Mouse (Mus musculus) frontal cortex, postnatal 36 days (tissue): ENCODE results near the gene F7.

Experiments
- DNase-seq, 2 experiments: peaks; one replicate each; pipeline ENCODE4 v3.0.0; 2022; ENCODE audit warnings: low spot score in 2 of 2

The F7 gene

DNA sequence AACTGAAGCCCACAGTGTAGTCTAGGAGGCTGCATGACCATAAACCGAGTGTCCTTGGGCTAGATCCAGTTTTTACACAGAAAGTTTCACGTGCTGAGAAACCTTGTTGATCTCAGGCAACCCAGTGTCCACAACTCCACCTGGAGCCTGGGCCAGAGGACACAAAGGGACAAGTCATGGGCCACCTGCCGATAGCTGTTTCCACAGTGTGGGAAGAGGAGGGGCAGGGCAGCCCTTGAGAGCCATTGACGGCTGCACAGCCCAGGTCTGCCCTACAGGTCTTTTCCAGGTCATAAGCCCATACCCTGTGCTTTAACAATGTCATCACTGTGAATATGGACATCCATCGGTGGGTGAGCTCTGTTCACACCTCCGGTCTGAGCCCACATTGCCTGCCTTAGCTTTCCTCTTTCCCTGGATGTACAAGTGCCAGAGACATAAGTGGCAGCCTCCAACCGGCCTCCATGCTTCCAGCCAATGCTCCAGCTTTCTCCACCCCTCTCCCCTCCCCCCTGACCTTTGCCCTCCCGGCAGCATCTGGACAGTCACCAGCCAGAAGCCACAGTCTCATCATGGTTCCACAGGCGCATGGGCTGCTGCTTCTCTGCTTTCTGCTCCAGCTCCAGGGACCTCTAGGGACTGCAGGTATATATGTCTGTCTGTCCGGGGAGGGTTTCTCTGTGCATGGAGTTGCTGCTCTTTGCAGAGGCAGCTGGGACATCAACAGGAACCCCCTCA, at the start of gene F7:
Gene F7 (plus strand): TSS at position 548 of the 738 bp plus-strand sequence.
- no peak for DNase-seq

GRCm38 (mm10) chr8:12976290-12976689, 49.5 kb upstream of the F7 start:
- DNase-seq = no peak

- DNase-seq = no peak
These were observed 49.1 kb upstream of the F7 start for GRCm38 (mm10) chr8:12976723-12977122.

DNA sequence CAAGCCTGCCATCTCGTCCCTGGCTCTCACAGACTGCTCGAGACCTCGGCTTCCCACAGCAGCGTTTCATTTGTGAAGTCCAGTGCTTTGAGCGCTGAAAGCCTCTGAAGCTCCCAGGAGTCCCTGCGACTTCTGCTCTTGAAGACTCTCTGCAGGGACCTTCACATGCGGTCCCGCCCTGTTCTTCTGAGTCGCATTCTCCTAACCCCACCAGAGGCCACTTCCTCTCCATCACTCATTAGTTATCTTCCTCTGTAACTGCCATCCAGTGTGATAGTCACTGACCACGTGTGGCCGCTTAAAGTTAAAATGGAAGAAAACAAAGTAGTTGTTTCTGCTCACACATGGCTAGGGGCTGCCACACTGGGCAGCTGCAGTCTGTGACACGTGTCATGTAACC, 48.5 kb upstream of the F7 start:
- no peak for DNase-seq

DNA sequence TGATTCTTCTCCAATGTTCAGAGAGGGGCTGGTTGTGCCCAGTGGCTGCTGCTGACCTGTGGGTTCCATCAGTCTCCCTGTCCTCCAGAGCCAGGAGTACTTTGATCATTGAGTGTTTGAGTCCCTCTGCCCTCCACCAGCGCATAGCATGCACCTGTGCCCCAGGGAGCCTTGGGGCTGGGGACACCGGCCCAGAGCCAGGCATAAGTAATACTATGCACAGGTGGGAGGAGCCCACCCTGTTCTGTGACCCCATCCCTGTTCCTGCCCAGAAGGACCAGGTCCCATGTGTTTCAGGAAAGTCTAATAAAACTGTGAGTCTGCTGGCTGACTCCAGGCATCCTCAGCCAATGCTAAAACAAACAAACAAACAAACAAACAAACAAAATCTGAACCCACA, 47.5 kb upstream of the F7 start:
- no peak for DNase-seq

DNA sequence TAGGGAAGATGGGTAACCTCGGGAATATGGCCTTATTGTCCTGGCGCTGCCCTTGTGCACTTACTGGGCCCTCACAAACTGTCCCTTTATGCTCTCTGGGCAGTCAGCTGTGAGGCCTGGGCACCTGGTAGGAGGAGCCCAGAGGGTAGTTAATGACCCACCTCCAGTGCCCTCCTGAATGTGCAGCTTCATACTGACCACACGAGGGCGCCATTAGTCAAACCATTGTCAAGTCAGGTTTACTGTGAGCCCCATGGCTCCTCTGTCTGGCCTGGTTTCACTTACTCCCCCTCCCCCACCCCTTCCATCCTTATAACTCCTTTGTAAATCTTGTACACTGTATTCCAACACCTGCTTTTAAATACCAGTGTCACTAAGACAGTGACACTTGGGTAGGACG, 47.1 kb upstream of the F7 start:
- DNase-seq = no peak

- DNase-seq = peak; percentile 86 to 94
These were observed 42.0 kb upstream of the F7 start for GRCm38 (mm10) chr8:12983681-12984467.

GRCm38 (mm10) chr8:12984601-12985243, 41.1 kb upstream of the F7 start:
- no peak for DNase-seq

DNA sequence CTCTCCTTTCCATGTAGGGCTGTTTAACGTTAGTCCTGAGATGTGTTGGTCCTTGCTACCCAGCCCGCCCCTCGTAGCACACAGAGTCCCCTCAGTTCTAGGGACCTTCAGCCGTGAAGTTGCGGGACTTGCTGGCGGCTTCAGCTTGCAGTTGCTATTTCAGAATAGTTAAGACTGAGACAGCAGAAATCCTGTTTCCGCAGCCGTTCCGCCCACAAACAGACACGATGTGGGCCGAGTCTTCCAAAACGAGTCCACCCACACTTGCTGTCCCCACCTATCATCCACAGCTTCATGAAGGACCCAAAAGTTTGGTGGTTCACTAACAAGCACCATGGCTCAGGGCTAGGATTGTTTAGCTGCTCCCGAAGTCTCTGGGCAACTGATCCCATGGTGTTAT, 40.6 kb upstream of the F7 start:
- peak; percentile 73 to 86 for DNase-seq

GRCm38 (mm10) chr8:12987571-12987970, 38.3 kb upstream of the F7 start:
- peak; percentile 82 to 88 for DNase-seq

DNA sequence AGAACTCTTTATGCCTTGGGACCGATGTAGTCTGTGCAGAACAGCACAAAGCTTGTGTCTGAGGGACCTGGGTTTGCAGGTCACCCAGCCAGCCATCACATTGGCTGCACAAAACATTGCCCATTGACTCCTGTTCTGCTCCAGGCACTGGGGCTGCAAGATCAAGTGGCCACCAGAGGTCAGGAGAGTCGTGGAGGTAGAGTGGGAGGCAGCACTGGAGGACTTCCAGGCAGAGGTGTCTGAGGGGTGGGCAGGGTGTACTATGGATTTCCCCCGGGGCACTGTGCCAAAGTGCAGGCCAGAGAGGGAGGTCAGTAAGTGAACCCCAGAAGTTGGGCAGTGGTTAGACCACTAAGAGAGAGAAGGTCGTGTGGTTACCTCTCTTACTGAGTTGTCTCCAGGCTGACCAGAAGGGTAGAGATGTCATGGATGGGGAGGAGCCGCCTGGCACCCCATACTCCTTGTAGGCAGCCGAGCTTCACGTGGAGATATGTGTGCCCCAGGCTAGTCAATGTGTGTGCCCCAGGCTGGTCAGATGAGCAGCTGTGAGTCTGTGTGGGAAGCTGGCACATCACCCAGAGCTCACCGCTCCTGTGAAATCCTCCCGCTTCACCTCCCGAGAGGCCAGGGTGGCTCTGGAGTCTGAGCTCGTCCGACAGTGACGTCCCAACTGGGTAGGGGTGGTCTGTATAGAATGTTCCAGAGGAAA, 37.0 kb upstream of the F7 start:
- no peak for DNase-seq

- no peak for DNase-seq
These were observed 34.4 kb upstream of the F7 start for GRCm38 (mm10) chr8:12991411-12991810.

GRCm38 (mm10) chr8:12994468-12994867, 31.4 kb upstream of the F7 start:
- no peak for DNase-seq

DNA sequence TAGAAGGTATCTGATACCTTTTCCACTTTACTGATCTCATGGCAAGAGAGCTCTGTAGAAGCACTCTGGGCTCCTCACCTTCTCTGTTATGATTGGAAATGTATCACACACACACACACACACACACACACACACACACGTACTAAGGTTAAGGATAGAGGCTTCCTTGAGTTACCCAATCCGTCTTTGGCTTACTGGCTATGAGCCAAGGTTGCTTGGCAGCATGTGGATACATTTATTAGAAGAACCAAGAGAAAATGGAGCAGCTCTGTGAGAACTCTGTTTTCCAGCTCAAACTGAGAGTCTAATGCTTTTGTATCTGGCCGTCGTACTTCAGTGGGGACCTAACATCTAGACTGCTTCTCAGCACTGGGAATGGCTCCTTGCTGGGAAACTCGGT, 30.4 kb upstream of the F7 start:
- DNase-seq = peak in 1 of 2 experiments; percentile 41

DNA sequence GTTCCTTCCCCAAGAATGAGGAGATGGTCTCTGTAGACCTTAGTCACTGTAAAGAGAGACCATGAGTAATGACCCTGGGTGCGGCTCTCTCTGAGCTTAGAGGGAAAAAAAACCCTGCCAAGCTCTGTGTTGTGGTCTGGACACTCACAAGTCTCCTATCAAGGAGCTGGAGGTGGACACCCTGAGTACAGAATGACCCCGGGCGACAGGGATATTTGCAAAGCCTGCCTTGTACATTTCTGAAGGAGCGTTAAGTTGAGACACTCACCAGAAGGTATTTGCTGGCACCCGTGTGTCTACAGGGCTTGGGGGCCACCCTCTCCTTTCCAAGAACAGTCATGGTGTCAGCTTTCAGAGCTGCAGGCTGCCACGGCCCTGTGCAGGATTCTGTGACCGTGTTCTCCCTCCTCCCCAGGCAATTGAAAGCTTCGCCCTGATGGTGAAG, 29.0 kb upstream of the F7 start:
- DNase-seq = no peak

DNA sequence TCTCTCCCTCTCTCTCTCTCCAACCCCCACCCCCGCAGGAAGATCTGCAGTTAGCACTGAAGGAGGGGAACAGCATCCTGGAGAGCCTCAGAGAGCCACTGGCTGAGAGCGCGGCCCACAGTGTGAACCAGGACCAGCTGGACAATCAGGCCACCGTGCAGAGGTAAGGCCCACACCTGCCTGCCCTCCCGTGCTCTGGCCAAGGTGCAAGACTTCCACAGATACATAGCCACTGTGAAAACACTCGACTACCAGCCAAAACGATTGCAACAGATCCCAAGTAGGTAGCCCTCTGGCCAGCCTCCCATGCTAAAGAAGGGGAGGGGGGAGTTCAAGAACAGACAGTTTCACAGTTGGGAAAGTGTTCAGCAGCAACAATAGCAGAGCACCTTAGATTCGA, 27.5 kb upstream of the F7 start:
- no peak for DNase-seq

DNA sequence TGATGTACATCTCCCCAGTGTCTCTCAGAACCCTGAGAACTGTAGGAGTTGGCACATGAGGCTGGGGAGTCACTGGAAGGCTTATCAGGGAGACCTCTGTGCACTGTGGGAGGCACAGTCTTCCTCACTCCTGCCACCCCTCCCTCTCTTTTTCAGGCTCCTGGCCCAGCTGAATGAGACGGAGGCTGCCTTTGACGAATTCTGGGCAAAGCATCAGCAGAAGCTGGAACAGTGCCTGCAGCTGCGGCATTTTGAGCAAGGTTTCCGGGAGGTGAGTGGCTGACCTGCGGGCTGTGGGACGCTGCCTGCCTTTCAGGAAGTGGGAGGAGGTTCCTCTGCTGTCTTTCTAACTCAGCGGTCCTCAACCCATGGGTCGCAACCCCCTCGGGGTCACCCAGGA, 26.0 kb upstream of the F7 start:
- DNase-seq = peak; percentile 43 to 56

- no peak for DNase-seq
These were observed 18.4 kb upstream of the F7 start for GRCm38 (mm10) chr8:13007458-13007857.

GRCm38 (mm10) chr8:13010313-13010712, 15.5 kb upstream of the F7 start:
- DNase-seq = no peak

- DNase-seq = no peak
These were observed 6.3 kb upstream of the F7 start for GRCm38 (mm10) chr8:13019560-13019959.

DNA sequence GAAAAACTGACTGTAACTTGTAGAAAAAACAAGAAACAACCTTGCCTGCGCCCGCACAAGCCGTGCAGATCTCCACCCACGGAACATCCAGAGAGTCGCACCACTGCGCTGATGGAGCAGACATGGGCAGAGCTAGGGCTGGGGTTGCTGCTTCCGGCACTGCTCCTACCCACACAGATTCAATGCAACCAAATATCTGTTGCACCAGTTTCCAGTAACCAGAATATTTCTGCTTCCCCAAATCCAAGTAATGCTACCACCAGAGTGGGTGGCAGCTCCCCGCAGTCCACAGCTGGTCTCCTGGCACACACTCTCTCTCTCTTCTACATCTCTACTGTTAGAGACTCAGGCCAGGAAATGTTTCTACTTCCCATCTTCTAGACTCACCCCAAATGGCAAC, 4.0 kb upstream of the F7 start:
- DNase-seq = peak; percentile 54 to 67

DNA sequence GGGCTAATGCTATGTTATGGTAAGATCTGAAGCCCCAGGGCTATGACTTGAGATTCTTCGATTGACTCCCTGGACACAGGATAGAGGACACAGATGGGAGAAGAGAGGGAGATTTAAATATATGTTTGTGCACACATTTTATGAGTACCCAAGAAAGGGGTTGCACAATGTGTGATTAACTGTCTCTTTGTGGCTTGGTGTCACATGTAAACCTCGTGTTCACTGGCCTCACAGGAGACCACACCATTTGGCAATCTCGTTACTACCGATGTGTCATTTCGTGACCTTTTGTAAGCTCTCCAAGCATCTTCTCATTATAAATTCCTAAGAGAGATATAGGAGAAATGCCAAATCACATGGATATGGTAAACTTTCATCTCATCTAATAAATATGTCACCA, 1.8 kb downstream of the F7 start:
- no peak for DNase-seq
